Mouse (Mus musculus) heart, embryonic 11.5 days (tissue): ENCODE results near the gene Tekt1. TPM values are rescaled to one million over a fixed set of nuclear protein-coding genes. Genes with fewer than 3 reads are reported as not detected.

Experiments
- ATAC-seq: fragments of 200-750 bp; cut with Nextera tagmentation; replicated peaks from 2 replicates; pipeline ENCODE4 v1.8.0; 2017; ENCODE audit warnings: moderate library complexity; ENCODE audit not compliant: insufficient number of reproducible peaks, low FRiP score, low TSS enrichment
- H3K27ac ChIP-seq: fragments of 300-500 bp; sonication (generic); 2 replicates; pipeline ENCODE4 v1.5.1; 2014; ENCODE audit warnings: mild to moderate bottlenecking, low read depth, low read length
- H3K27me3 ChIP-seq: fragments of 300-500 bp; sonication (generic); 2 replicates; pipeline ENCODE4 v1.6.1; 2014; ENCODE audit warnings: mild to moderate bottlenecking, low read length, mixed read lengths; ENCODE audit not compliant: control insufficient read depth, insufficient read depth
- H3K36me3 ChIP-seq: fragments of 300-500 bp; sonication (generic); 2 replicates; pipeline ENCODE4 v1.6.1; 2014; ENCODE audit warnings: mild to moderate bottlenecking, low read length, moderate library complexity, mixed read lengths; ENCODE audit not compliant: control insufficient read depth, insufficient read depth
- H3K4me1 ChIP-seq: fragments of 300-500 bp; sonication (generic); 2 replicates; pipeline ENCODE4 v1.6.1; 2014; ENCODE audit warnings: low read length; ENCODE audit not compliant: control insufficient read depth, insufficient read depth
- H3K4me2 ChIP-seq: fragments of 300-500 bp; sonication (generic); 2 replicates; pipeline ENCODE4 v1.6.1; 2014; ENCODE audit warnings: mild to moderate bottlenecking, moderate library complexity
- H3K4me3 ChIP-seq: fragments of 300-500 bp; sonication (generic); 2 replicates; pipeline ENCODE4 v1.5.1; 2014; ENCODE audit warnings: low read depth, low read length
- H3K9ac ChIP-seq: fragments of 300-500 bp; sonication (generic); 2 replicates; pipeline ENCODE4 v1.6.1; 2014; ENCODE audit warnings: mild to moderate bottlenecking, low read depth, low read length, moderate library complexity
- H3K9me3 ChIP-seq: fragments of 300-500 bp; sonication (generic); replicated peaks from 2 replicates; pipeline ENCODE4 v1.6.1; 2016; ENCODE audit warnings: low read length; ENCODE audit not compliant: control insufficient read depth
- WGBS: fragments of 180-500 bp; shearing (Covaris S2); extraction: QIAGEN DNeasy Blood & Tissue Kit; methylation state at CpG from one replicate; pipeline ENCODE4 v1.1.7; 2014; ENCODE audit not compliant: insufficient replicate concordance; 5-methylcytosine and 5-hydroxymethylcytosine counted together
- polyA plus RNA-seq: library from polyadenylated mRNA; unstranded; fragments of >200 nt; fragmentation: Nextera tagmentation; extraction: Ambion mirVana; gene quantifications from 2 replicates; pipeline ENCODE4 v1.2.1, GENCODE M21; 2014

Gene Tekt1
- polyA plus RNA-seq, 1 experiment from 2014 or later = 0.99 TPM

GRCm38 (mm10) chr11:72342549-72343237, 19.5 kb downstream of the Tekt1 start:
- no peaks in the 10 kb centered on the region for H3K36me3 ChIP-seq
- no peak overlapping the region for H3K4me2 ChIP-seq
- no peaks in the 10 kb centered on the region for H3K4me1 ChIP-seq
- H3K27ac ChIP-seq = no peak overlapping the region
- no peak overlapping the region for H3K9ac ChIP-seq
- no peaks in the 10 kb centered on the region for H3K9me3 ChIP-seq
- no peak for ATAC-seq
- 10% methylated on average over 7 of the region's 7 CpGs for WGBS
- no peaks in the 10 kb centered on the region for H3K27me3 ChIP-seq
- H3K4me3 ChIP-seq = no peak overlapping the region

DNA sequence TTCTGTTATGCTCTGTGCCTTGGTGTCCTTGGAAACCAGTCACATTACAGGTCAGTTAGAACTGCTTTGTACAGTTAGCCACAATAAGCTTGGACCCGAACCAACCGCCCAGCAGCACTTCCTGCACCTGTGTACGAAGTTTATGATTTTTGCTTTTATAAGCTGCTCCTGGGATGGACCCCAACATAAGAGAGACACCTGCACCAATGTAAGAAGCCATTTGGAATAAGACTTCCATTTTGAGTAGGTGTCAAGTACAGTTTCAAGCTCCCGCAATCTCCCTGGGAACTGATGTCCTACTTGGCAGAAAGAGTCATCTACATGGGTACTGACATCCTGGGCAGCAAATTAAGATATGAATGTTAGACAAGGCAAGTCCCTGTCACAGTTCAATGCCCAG, 22.5 kb downstream of the Tekt1 start:
- no peak for ATAC-seq
- Histone ChIP-seq H3K9ac (no peak overlapping the region), H3K36me3 (no peaks in the 10 kb centered on the region), H3K27ac (no peak overlapping the region), H3K4me1 (no peaks in the 10 kb centered on the region), H3K4me3 (no peak overlapping the region), H3K27me3 (no peaks in the 10 kb centered on the region), H3K9me3 (no peaks in the 10 kb centered on the region), H3K4me2 (no peak overlapping the region)
- 89% methylated on average over 4 of the region's 4 CpGs for WGBS

DNA sequence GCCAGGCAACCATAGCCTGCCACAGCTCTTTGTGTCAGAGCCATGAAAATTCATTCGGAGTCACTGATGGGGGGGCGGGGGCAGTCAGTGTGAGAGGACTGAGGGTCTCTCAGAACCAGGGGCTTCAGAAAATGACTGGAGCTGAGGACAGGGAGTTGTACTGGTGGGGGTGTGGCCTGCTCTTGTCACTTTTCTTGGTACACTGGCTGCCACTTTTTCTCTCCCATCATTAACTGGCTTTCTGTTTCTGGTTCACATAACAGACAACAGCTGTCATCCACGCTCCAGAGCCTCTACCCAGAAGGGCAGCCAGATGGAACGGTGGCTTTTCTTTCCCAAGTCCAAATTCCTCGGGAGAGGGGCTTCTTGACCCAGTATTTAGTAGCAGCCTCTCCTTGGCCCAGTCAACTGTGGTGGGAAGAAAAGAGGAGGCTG, 23.8 kb downstream of the Tekt1 start:
- no peaks in the 10 kb centered on the region for H3K27me3 ChIP-seq
- no peak overlapping the region for H3K27ac ChIP-seq
- H3K9ac ChIP-seq = no peak overlapping the region
- 55% methylated on average over 5 of the region's 5 CpGs for WGBS
- no peak overlapping the region for H3K4me2 ChIP-seq
- H3K9me3 ChIP-seq = no peaks in the 10 kb centered on the region
- H3K4me3 ChIP-seq = no peak overlapping the region
- no peak for ATAC-seq
- H3K36me3 ChIP-seq = no peaks in the 10 kb centered on the region
- no peaks in the 10 kb centered on the region for H3K4me1 ChIP-seq

GRCm38 (mm10) chr11:72336726-72337125, 25.5 kb downstream of the Tekt1 start:
- ATAC-seq = no peak
- no peaks in the 10 kb centered on the region for H3K9me3 ChIP-seq
- H3K9ac ChIP-seq = no peak overlapping the region
- WGBS = 81% methylated on average over 8 of the region's 8 CpGs
- H3K27me3 ChIP-seq = no peaks in the 10 kb centered on the region
- H3K36me3 ChIP-seq = no peaks in the 10 kb centered on the region
- no peak overlapping the region for H3K27ac ChIP-seq
- no peak overlapping the region for H3K4me2 ChIP-seq
- H3K4me1 ChIP-seq = no peaks in the 10 kb centered on the region
- no peak overlapping the region for H3K4me3 ChIP-seq

- Histone ChIP-seq H3K4me2 (no peak overlapping the region), H3K9ac (no peak overlapping the region), H3K27me3 (no peaks in the 10 kb centered on the region), H3K4me1 (no peaks in the 10 kb centered on the region), H3K27ac (no peak overlapping the region), H3K4me3 (no peak overlapping the region), H3K36me3 (no peaks in the 10 kb centered on the region), H3K9me3 (no peaks in the 10 kb centered on the region)
- 72% methylated on average over 4 of the region's 4 CpGs for WGBS
- no peak for ATAC-seq
These were observed 27.6 kb downstream of the Tekt1 start for GRCm38 (mm10) chr11:72334653-72335052.

- Histone ChIP-seq H3K27ac (no peak overlapping the region), H3K4me1 (no peaks in the 10 kb centered on the region), H3K9me3 (no peaks in the 10 kb centered on the region), H3K4me3 (no peak overlapping the region), H3K27me3 (no peaks in the 10 kb centered on the region), H3K36me3 (no peaks in the 10 kb centered on the region), H3K4me2 (no peak overlapping the region), H3K9ac (no peak overlapping the region)
- WGBS = 81% methylated on average over 9 of the region's 9 CpGs
- no peak for ATAC-seq
These were observed 29.1 kb downstream of the Tekt1 start for GRCm38 (mm10) chr11:72332951-72333667.

GRCm38 (mm10) chr11:72325701-72326100, 36.5 kb downstream of the Tekt1 start:
- Histone ChIP-seq H3K9ac (no peak overlapping the region), H3K36me3 (no peaks in the 10 kb centered on the region), H3K9me3 (no peaks in the 10 kb centered on the region), H3K4me3 (no peak overlapping the region), H3K27me3 (no peaks in the 10 kb centered on the region), H3K4me1 (no peaks in the 10 kb centered on the region), H3K4me2 (no peak overlapping the region), H3K27ac (no peak overlapping the region)
- 74% methylated on average over 4 of the region's 4 CpGs for WGBS
- ATAC-seq = no peak

GRCm38 (mm10) chr11:72324431-72324830, 37.8 kb downstream of the Tekt1 start:
- no peaks in the 10 kb centered on the region for H3K27me3 ChIP-seq
- 64% methylated on average over 3 of the region's 3 CpGs for WGBS
- no peak overlapping the region for H3K9ac ChIP-seq
- ATAC-seq = no peak
- no peaks in the 10 kb centered on the region for H3K9me3 ChIP-seq
- H3K4me1 ChIP-seq = no peaks in the 10 kb centered on the region
- H3K36me3 ChIP-seq = no peaks in the 10 kb centered on the region
- H3K4me2 ChIP-seq = no peak overlapping the region
- no peak overlapping the region for H3K4me3 ChIP-seq
- no peak overlapping the region for H3K27ac ChIP-seq

DNA sequence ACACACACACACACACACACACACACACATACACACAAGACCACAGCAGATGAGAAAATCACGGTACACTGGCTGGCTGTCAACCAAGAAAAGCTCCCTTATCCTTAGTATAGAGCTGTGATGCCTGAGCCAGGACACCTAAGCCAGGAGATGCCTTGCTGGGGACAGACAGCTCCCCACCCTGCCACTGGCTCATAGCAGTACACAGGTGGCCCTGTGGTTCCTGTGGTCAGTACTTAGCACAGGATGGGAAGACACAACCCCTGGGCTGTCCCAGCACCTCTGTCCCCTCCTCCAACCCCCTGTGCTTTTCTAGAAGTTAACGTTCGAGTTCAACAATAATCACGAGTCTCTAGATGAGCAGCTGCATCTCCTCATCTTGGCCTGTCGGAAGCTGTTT, 44.2 kb downstream of the Tekt1 start:
- Histone ChIP-seq H3K4me1 (peaks cover 3% of the 10 kb centered on the region; the same call in 1 of the 2 replicates), H3K4me2 (no peak overlapping the region), H3K9me3 (no peaks in the 10 kb centered on the region), H3K27me3 (peaks cover 30% of the 10 kb centered on the region), H3K36me3 (no peaks in the 10 kb centered on the region), H3K9ac (no peak overlapping the region), H3K4me3 (no peak overlapping the region), H3K27ac (no peak overlapping the region)
- no peak for ATAC-seq
- 68% methylated on average over 5 of the region's 5 CpGs for WGBS
